Mouse (Mus musculus): Measurements from ENCODE around the gene Dohh.

DNA sequence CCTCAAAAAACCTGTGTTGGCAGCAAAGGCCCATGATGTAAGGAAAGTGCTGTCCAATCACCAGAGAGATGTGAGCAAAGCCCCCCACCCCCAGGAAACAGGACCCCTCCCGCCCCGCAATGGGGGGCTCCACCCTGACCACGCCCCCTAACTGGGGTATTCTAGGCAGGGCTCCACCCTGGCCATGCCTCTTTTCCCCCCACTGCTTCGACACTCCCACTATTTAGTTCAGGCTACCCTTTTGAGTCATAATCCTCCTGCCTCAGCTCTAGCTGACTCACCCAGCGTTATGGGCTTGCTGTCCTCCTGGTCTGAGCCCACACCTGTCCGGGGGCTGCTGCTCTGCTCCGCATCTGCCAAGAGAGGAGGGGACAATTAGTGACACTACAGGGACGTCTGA lies 25.1 kb downstream of the Dohh start:
- no peak for TF ChIP-seq CTCF (conservative IDR thresholded peaks at IDR 0.05 in 1 of 2, IDR thresholded peaks at IDR 0.05 in 1 of 2; ENCODE audit: low read depth in 2 of 2, low read length in 2 of 2)
- TF ChIP-seq SMC3 (IDR thresholded peaks at IDR 0.05; ENCODE audit: low read depth, low read length) = no peak
- no peak for TF ChIP-seq JUND (conservative IDR thresholded peaks at IDR 0.05; ENCODE audit: low read depth, low read length)
- no peak for TF ChIP-seq BHLHE40 (IDR thresholded peaks at IDR 0.05; ENCODE audit: low read depth, low read length)
- TF ChIP-seq EP300 (IDR thresholded peaks at IDR 0.05; ENCODE audit: low read length) = no peak
- TF ChIP-seq ETS1 (conservative IDR thresholded peaks at IDR 0.05; ENCODE audit: low read depth, low read length) = peak; percentile 46; the same call in 1 of the 2 replicates
- TF ChIP-seq MYC (IDR thresholded peaks at IDR 0.05; ENCODE audit: low read depth, low read length) = no peak
- TF ChIP-seq NRF1 (IDR thresholded peaks at IDR 0.05; ENCODE audit: low read depth, low read length) = no peak
- TF ChIP-seq NELFE (IDR thresholded peaks at IDR 0.05; ENCODE audit: low read depth, low read length) = no peak
- no peak for TF ChIP-seq GABPA (IDR thresholded peaks at IDR 0.05; ENCODE audit: insufficient replicate concordance, low read depth, low read length)
- TF ChIP-seq ZC3H11A (IDR thresholded peaks at IDR 0.05; ENCODE audit: low read depth, low read length) = no peak
- no peak for TF ChIP-seq ZNF384 (IDR thresholded peaks at IDR 0.05; ENCODE audit: low read depth, low read length)
- TF ChIP-seq USF2 (conservative IDR thresholded peaks at IDR 0.05; ENCODE audit: low read depth, low read length) = no peak
- no peak for TF ChIP-seq POLR2A (IDR thresholded peaks at IDR 0.05; ENCODE audit: low read depth, low read length)

Measured in CH12.LX (cell line).